26 mouse cellular contexts compared by ENCODE assay signal in the genomic region with DNA sequence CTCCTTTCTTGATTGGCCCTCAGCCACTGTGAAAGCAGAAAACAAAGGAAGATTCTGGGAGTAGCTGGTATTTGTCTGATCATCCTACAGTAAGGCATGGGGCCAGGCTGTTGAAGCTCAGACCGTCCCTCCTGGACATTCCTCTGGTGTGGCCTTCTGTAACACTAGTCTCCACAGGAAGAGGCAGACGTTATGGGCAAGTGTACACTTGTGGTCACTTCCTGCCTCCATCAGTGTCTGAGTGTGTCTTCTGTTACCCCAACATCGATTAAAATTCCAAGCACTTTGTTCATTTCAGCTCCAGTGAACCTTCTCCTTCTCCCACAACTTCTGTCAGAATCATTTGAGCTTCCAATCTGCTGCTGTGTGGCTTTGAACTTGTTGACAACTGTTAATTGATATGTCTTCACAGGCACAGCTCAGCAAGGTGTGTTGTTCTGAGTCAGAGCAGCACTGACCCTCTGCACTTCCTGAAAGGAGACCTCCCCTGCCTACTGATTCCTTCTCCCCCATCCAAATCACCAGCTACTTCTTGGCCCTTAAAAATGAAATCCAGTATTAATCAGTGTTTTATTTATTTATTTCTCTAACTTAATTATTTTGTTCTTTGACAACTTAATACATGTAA.
"Had no signal": no experiment of that assay in that cellular context is flagged by ENCODE, and none has a peak within 500 bp of the region (broad histone marks: within the 10 kb centered on the region; RNA-seq: fewer than 3 reads in every experiment).

No protein-coding gene starts in this region.

- DNase-seq: gastrocnemius, adult 2 months; gastrocnemius, postnatal 10 days; gastrocnemius, postnatal 25 days; heart, adult 18-20 months; heart, postnatal 10 days; heart, postnatal 4 days; kidney, adult 8-10 months; kidney, postnatal 14 days; kidney, postnatal 4 days; liver; liver, embryonic 13.5 days had no signal

- H3K36me3 ChIP-seq: heart, embryonic 10.5 days; heart, embryonic 12.5 days; hindbrain, embryonic 10.5 days; hindbrain, embryonic 12.5 days; intestine, embryonic 15.5 days; limb, embryonic 10.5 days; limb, embryonic 12.5 days; liver, embryonic 13.5 days; liver, embryonic 15.5 days had no signal

- H3K9ac ChIP-seq: heart, embryonic 12.5 days; hindbrain, embryonic 12.5 days; hindbrain, embryonic 14.5 days; intestine, embryonic 15.5 days; limb, embryonic 12.5 days; liver, embryonic 13.5 days; liver, embryonic 15.5 days had no signal

- H3K4me1 ChIP-seq: hindbrain, embryonic 12.5 days; liver, embryonic 13.5 days; liver, embryonic 15.5 days had no signal

- H3K4me3 ChIP-seq: gastrocnemius, adult 2 months; heart, embryonic 10.5 days; heart, embryonic 12.5 days; hindbrain, embryonic 10.5 days; hindbrain, embryonic 12.5 days; intestine, embryonic 15.5 days; layer of hippocampus, adult 2 months; left cerebral cortex, adult 2 months; limb, embryonic 10.5 days; limb, embryonic 12.5 days; liver, embryonic 13.5 days; liver, embryonic 15.5 days had no signal

- H3K27me3 ChIP-seq: heart, embryonic 12.5 days; hindbrain, embryonic 12.5 days; intestine, embryonic 15.5 days; limb, embryonic 12.5 days; liver, embryonic 13.5 days; liver, embryonic 15.5 days had no signal

- H3K9me3 ChIP-seq: heart, embryonic 10.5 days; heart, embryonic 12.5 days; hindbrain, embryonic 10.5 days; hindbrain, embryonic 12.5 days; intestine, embryonic 15.5 days; limb, embryonic 10.5 days; limb, embryonic 12.5 days; liver, embryonic 13.5 days; liver, embryonic 15.5 days had no signal

- ATAC-seq: hindbrain, embryonic 16.5 days; inflammation-experienced regulatory T-cells, adult 6 months; intestine, postnatal 0 days had no signal

- H3K4me2 ChIP-seq: heart, embryonic 12.5 days; hindbrain, embryonic 12.5 days; hindbrain, embryonic 14.5 days; intestine, embryonic 15.5 days; limb, embryonic 12.5 days; liver, embryonic 11.5 days; liver, embryonic 13.5 days; liver, embryonic 15.5 days had no signal

- H3K27ac ChIP-seq: gastrocnemius, adult 2 months; heart, embryonic 10.5 days; hindbrain, embryonic 10.5 days; hindbrain, embryonic 12.5 days; hindbrain, embryonic 14.5 days; layer of hippocampus, adult 2 months; left cerebral cortex, adult 2 months; liver, embryonic 13.5 days; liver, embryonic 15.5 days had no signal
